Mouse (Mus musculus) heart, embryonic 12.5 days (tissue): ENCODE data around the gene Ankrd65. TPM values are rescaled to one million over a fixed set of nuclear protein-coding genes. Genes with fewer than 3 reads are reported as not detected.

Experiments used
- microRNA-seq: library from miRNA; unstranded; fragments of <30 nt; microRNA quantifications from one replicate; pipeline ENCODE4, GENCODE M21; 2017
- polyA plus RNA-seq: library from polyadenylated mRNA; unstranded; fragments of >200 nt; fragmentation: Nextera tagmentation; extraction: Ambion mirVana; gene quantifications from 2 replicates; pipeline ENCODE4 v1.2.1, GENCODE M21; 2016

The Ankrd65 gene
- polyA plus RNA-seq, 1 experiment from 2014 or later: not detected

Small RNAs within 50 kb of the gene (microRNA-seq; reads per million reads assigned to microRNA genes)
- gene Gm27743: not detected

Other genes with a start within 250 kb of the Ankrd65 start
- gene Nadk, start 228.1 kb upstream of the Ankrd65 start, polyA plus RNA-seq: 52.0 and 52.5 TPM in 2 replicates
- 8.9 and 9.1 TPM in 2 replicates for gene Slc35e2, start 189.0 kb upstream of the Ankrd65 start, polyA plus RNA-seq
- 51.8 and 52.3 TPM in 2 replicates for gene Cdk11b, start 165.6 kb upstream of the Ankrd65 start, polyA plus RNA-seq
- not detected in 2 replicates for gene Gm10563, start 145.0 kb upstream of the Ankrd65 start, polyA plus RNA-seq
- gene Mmp23, start 137.1 kb upstream of the Ankrd65 start, polyA plus RNA-seq: 72.0 and 75.7 TPM in 2 replicates
- gene Mib2, start 121.2 kb upstream of the Ankrd65 start, polyA plus RNA-seq: 21.7 and 22.4 TPM in 2 replicates
- 5.2 and 5.5 TPM in 2 replicates for gene Fndc10, start 96.1 kb upstream of the Ankrd65 start, polyA plus RNA-seq
- gene Ssu72, start 85.6 kb upstream of the Ankrd65 start, polyA plus RNA-seq: 111 and 116 TPM in 2 replicates
- 0.63 and 0.67 TPM in 2 replicates for gene Tmem240, start 55.6 kb upstream of the Ankrd65 start, polyA plus RNA-seq
- gene Atad3a, start 29.3 kb upstream of the Ankrd65 start, polyA plus RNA-seq: 102 and 104 TPM in 2 replicates
- 1.7 TPM in 2 replicates for gene Vwa1, start 15.7 kb upstream of the Ankrd65 start, polyA plus RNA-seq
- gene Tmem88b, start 4.6 kb upstream of the Ankrd65 start, polyA plus RNA-seq: 7.0 and 7.2 TPM in 2 replicates
- 137 and 151 TPM in 2 replicates for gene Mrpl20, start 12.4 kb downstream of the Ankrd65 start, polyA plus RNA-seq
- gene Ccnl2, start 22.1 kb downstream of the Ankrd65 start, polyA plus RNA-seq: 137 TPM in 2 replicates
- gene Aurkaip1, start 40.8 kb downstream of the Ankrd65 start, polyA plus RNA-seq: 128 and 132 TPM in 2 replicates
- 50.2 and 62.4 TPM in 2 replicates for gene Mxra8, start 49.2 kb downstream of the Ankrd65 start, polyA plus RNA-seq
- 9.4 and 10.1 TPM in 2 replicates for gene Dvl1, start 57.0 kb downstream of the Ankrd65 start, polyA plus RNA-seq
- gene Tas1r3, start 72.9 kb downstream of the Ankrd65 start, polyA plus RNA-seq: 0.13 and 0.19 TPM in 2 replicates
- gene Cptp, start 79.0 kb downstream of the Ankrd65 start, polyA plus RNA-seq: 9.2 and 10.1 TPM in 2 replicates
- 37.8 and 38.3 TPM in 2 replicates for gene Ints11, start 79.1 kb downstream of the Ankrd65 start, polyA plus RNA-seq
- gene Pusl1, start 101.3 kb downstream of the Ankrd65 start, polyA plus RNA-seq: 31.2 and 31.5 TPM in 2 replicates
- 13.8 and 14.2 TPM in 2 replicates for gene Acap3, start 101.4 kb downstream of the Ankrd65 start, polyA plus RNA-seq
- 101 and 107 TPM in 2 replicates for gene Ube2j2, start 153.4 kb downstream of the Ankrd65 start, polyA plus RNA-seq
- 21.1 and 23.8 TPM in 2 replicates for gene C1qtnf12, start 171.9 kb downstream of the Ankrd65 start, polyA plus RNA-seq
- gene B3galt6, start 202.2 kb downstream of the Ankrd65 start, polyA plus RNA-seq: 10.3 and 11.0 TPM in 2 replicates
- gene Sdf4, start 202.4 kb downstream of the Ankrd65 start, polyA plus RNA-seq: 138 and 140 TPM in 2 replicates
- 0.37 TPM in 1 of 2 replicates, not detected in the other for gene Tnfrsf4, start 223.4 kb downstream of the Ankrd65 start, polyA plus RNA-seq
- 1.9 and 2.1 TPM in 2 replicates for gene Tnfrsf18, start 235.7 kb downstream of the Ankrd65 start, polyA plus RNA-seq